Mouse (Mus musculus) lung, embryonic 16.5 days (tissue): ENCODE measurements around the gene Il10rb. TPM values are rescaled to one million over a fixed set of nuclear protein-coding genes. Genes with fewer than 3 reads are reported as not detected.

Experiments
- ATAC-seq: fragments of 200-750 bp; cut with Nextera tagmentation; 2 replicates; pipeline ENCODE4 v1.8.0; 2017; ENCODE audit warnings: low read depth, mild to moderate bottlenecking, moderate library complexity
- H3K27ac ChIP-seq: fragments of 300-500 bp; sonication (generic); 2 replicates; pipeline ENCODE4 v1.5.1; 2014; ENCODE audit warnings: mild to moderate bottlenecking, control low read depth, low read length
- H3K27me3 ChIP-seq: fragments of 300-500 bp; sonication (generic); 2 replicates; pipeline ENCODE4 v1.6.1; 2014; ENCODE audit warnings: low read depth, low read length, mixed read lengths; ENCODE audit not compliant: control insufficient read depth, insufficient read depth
- H3K36me3 ChIP-seq: fragments of 300-500 bp; sonication (generic); 2 replicates; pipeline ENCODE4 v1.6.1; 2014; ENCODE audit warnings: low read length; ENCODE audit not compliant: control insufficient read depth, insufficient read depth
- H3K4me1 ChIP-seq: fragments of 300-500 bp; sonication (generic); replicated peaks from 2 replicates; pipeline ENCODE4 v1.6.1; 2014; ENCODE audit warnings: low read length, mixed read lengths; ENCODE audit not compliant: control insufficient read depth, insufficient read depth
- H3K4me2 ChIP-seq: fragments of 300-500 bp; sonication (generic); 2 replicates; pipeline ENCODE4 v1.6.1; 2014; ENCODE audit warnings: low read depth, low read length, control low read depth
- H3K4me3 ChIP-seq: fragments of 300-500 bp; sonication (generic); 2 replicates; pipeline ENCODE4 v1.5.1; 2014; ENCODE audit warnings: mild to moderate bottlenecking, low read length, control low read depth
- H3K9ac ChIP-seq: fragments of 300-500 bp; sonication (generic); 2 replicates; pipeline ENCODE4 v1.6.1; 2014; ENCODE audit warnings: low read length, control low read depth
- H3K9me3 ChIP-seq: fragments of 300-500 bp; sonication (generic); 2 replicates; pipeline ENCODE4 v1.6.1; 2016; ENCODE audit warnings: low read length; ENCODE audit not compliant: control insufficient read depth
- WGBS: fragments of 180-500 bp; shearing (Covaris S2); extraction: QIAGEN DNeasy Blood & Tissue Kit; methylation state at CpG from one replicate; pipeline ENCODE4 v1.1.7; 2014; 5-methylcytosine and 5-hydroxymethylcytosine counted together
- polyA plus RNA-seq: library from polyadenylated mRNA; unstranded; fragments of >200 nt; fragmentation: Nextera tagmentation; extraction: Ambion mirVana; gene quantifications from 2 replicates; pipeline ENCODE4 v1.2.1, GENCODE M21; 2015

Gene Il10rb
- polyA plus RNA-seq, 1 experiment from 2014 or later, result 56.8 TPM

DNA sequence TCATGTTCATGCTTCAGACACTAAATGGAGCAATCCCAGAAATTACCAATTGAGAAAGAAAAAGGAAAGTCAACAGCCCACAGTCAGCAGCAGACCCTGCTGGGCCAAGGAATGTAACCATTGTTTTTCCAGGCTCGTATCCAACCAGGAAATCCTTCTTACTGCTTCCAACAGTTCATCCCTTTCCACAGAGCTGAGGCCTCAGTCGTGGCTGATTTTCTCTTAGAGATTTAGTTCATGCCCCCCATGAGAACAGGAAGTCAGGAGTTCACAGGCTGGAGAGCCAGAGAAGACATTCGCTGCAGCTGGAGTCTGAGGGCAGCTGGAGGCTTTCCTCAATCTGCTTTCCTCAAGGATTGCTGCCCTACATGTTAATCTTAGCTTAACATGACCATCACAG is 42.5 kb upstream of the Il10rb start:
- peaks cover 30% of the 10 kb centered on the region for H3K4me1 ChIP-seq
- H3K4me3 ChIP-seq, result no peak overlapping the region
- no peak overlapping the region; the same call in 1 of the 2 replicates for H3K4me2 ChIP-seq
- H3K36me3 ChIP-seq, result no peaks in the 10 kb centered on the region
- H3K9ac ChIP-seq, result no peak overlapping the region
- H3K9me3 ChIP-seq, result peaks cover 6% of the 10 kb centered on the region; the same call in 1 of the 2 replicates
- H3K27ac ChIP-seq, result peak overlapping the region; percentile 89
- no peaks in the 10 kb centered on the region for H3K27me3 ChIP-seq
- peak; percentile 88 for ATAC-seq
- 9% methylated on average over 3 of the region's 3 CpGs for WGBS

DNA sequence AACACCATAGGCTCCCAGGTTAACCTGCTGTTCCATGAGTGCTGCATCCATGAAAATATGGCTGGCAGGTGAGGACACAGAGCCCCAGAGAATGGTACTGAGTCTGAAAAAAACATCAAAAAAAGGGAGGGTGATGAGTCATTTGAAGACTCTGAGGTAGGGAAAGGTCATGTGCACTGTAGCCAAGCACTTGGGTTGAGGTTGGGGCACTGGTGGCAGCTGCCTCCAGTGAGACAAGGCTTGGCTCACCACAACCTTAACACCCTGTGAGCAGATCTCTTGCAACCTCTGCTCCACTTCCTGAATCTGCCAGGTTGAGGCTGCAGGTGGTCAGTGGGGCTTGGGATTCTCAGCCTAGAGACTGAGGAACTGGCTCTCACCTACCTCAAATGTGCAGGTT is 39.4 kb upstream of the Il10rb start:
- no peak overlapping the region for H3K4me3 ChIP-seq
- peaks cover 27% of the 10 kb centered on the region for H3K4me1 ChIP-seq
- no peaks in the 10 kb centered on the region for H3K27me3 ChIP-seq
- H3K36me3 ChIP-seq, result no peaks in the 10 kb centered on the region
- H3K4me2 ChIP-seq, result no peak overlapping the region
- no peak for ATAC-seq
- no peak overlapping the region for H3K9ac ChIP-seq
- 0 out of 2 replicates have a peak overlapping the region, but pooled peaks have one; percentile 7 for H3K27ac ChIP-seq
- peaks cover 6% of the 10 kb centered on the region; the same call in 1 of the 2 replicates for H3K9me3 ChIP-seq

DNA sequence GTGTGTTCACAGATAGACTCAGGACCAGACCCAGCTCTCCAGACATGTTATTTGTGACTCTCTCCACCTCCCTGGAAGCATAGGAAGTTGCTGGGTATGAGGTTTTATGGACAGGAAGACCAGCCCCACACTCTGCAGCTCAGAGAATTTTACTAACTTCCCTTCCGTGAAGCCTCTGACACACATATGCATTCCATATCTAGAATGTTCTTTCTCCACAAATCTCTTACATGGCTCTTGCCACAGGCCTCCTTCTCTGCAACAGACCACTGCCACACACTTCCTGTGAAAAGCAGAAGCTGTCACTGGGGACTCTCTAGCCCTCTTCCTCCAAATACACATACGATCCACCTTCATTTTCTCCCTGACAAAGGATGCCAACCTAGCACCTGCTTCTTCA is 38.9 kb upstream of the Il10rb start:
- H3K9ac ChIP-seq, result no peak overlapping the region
- peaks cover 24% of the 10 kb centered on the region for H3K4me1 ChIP-seq
- no peaks in the 10 kb centered on the region for H3K36me3 ChIP-seq
- no peaks in the 10 kb centered on the region for H3K27me3 ChIP-seq
- no peak for ATAC-seq
- no peak overlapping the region for H3K4me3 ChIP-seq
- 78% methylated on average over 2 of the region's 2 CpGs for WGBS
- peaks cover 6% of the 10 kb centered on the region; the same call in 1 of the 2 replicates for H3K9me3 ChIP-seq
- H3K27ac ChIP-seq, result no peak overlapping the region
- H3K4me2 ChIP-seq, result no peak overlapping the region

- H3K4me2 ChIP-seq, result peak within 1 kb of the TSS; percentile 76
- ATAC-seq, result peak; percentile 93
- under 1% methylated on average over 61 of the region's 62 CpGs for WGBS
- no peaks in the 10 kb centered on the region for H3K36me3 ChIP-seq
- peak within 1 kb of the TSS; percentile 76 for H3K4me3 ChIP-seq
- H3K4me1 ChIP-seq, result peaks cover 11% of the 10 kb centered on the region
- peak within 1 kb of the TSS; percentile 95 for H3K27ac ChIP-seq
- peak within 1 kb of the TSS; percentile 91 for H3K9ac ChIP-seq
- peaks cover 4% of the 10 kb centered on the region; the same call in 1 of the 2 replicates for H3K9me3 ChIP-seq
- H3K27me3 ChIP-seq, result no peaks in the 10 kb centered on the region
These were observed 33.1 kb upstream of the Il10rb start, which contains the start of gene Ifnar2 for GRCm38 (mm10) chr16:91372577-91373472. Gene Ifnar2, plus strand, starts transcription at chr16:91372783.

- Histone ChIP-seq H3K27me3 (no peaks in the 10 kb centered on the region), H3K36me3 (no peaks in the 10 kb centered on the region), H3K4me3 (peak overlapping the region; percentile 76), H3K4me2 (peak overlapping the region; percentile 76), H3K4me1 (peaks cover 19% of the 10 kb centered on the region), H3K9ac (peak overlapping the region; percentile 91), H3K27ac (peak overlapping the region; percentile 95), H3K9me3 (no peaks in the 10 kb centered on the region)
- whole genome bisulfite sequencing, result 25% methylated on average over 11 of the region's 13 CpGs
- no peak for ATAC-seq
These were observed 32.3 kb upstream of the Il10rb start for GRCm38 (mm10) chr16:91373473-91374252.

- Histone ChIP-seq H3K27me3 (no peaks in the 10 kb centered on the region), H3K27ac (peak overlapping the region; percentile 16; the same call in 1 of the 2 replicates), H3K9me3 (no peaks in the 10 kb centered on the region), H3K4me2 (peak overlapping the region; percentile 76), H3K4me3 (peak overlapping the region; percentile 76), H3K4me1 (peaks cover 25% of the 10 kb centered on the region), H3K36me3 (no peaks in the 10 kb centered on the region), H3K9ac (no peak overlapping the region; the same call in 1 of the 2 replicates)
- WGBS, result 60% methylated on average over 3 of the region's 3 CpGs
- no peak for ATAC-seq
These were observed 31.7 kb upstream of the Il10rb start for GRCm38 (mm10) chr16:91374253-91374634.

- no peaks in the 10 kb centered on the region for H3K36me3 ChIP-seq
- ATAC-seq, result no peak
- no peaks in the 10 kb centered on the region for H3K9me3 ChIP-seq
- no peak overlapping the region for H3K4me2 ChIP-seq
- H3K4me3 ChIP-seq, result no peak overlapping the region
- no peak overlapping the region for H3K9ac ChIP-seq
- H3K27ac ChIP-seq, result no peak overlapping the region
- peaks cover 33% of the 10 kb centered on the region for H3K4me1 ChIP-seq
- 82% methylated on average over 10 of the region's 10 CpGs for WGBS
- H3K27me3 ChIP-seq, result no peaks in the 10 kb centered on the region
These were observed 29.3 kb upstream of the Il10rb start for GRCm38 (mm10) chr16:91376701-91377100.

DNA sequence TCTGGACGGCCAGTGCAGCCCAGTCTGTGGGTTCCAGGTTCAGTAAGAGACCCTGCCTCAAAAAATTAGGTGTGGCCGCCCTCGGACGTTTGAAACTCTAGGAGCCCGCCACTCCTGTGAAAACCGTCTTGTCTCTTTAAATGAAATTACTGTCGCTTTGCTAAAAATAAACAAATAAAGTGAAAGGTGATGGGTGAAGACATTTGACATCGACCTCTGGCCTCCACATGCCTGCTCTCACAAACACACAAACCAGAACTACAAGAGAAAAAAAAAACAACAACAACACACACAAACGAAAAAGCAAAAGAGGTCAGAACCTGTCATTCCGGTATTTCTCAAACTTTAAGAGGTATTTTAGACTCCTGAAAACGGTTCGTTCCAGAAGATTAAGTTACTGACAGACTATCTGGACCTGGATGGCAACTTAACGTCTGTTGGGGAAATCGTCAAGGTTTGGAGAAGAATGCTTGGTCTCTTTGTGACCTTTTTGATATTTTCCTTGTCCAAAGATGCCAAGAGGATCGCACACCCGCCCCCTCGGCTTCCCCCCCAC is 27.5 kb upstream of the Il10rb start:
- ATAC-seq, result no peak
- Histone ChIP-seq H3K4me2 (peak overlapping the region; percentile 46), H3K4me1 (peaks cover 32% of the 10 kb centered on the region), H3K27ac (peak overlapping the region; percentile 90), H3K9me3 (no peaks in the 10 kb centered on the region), H3K9ac (peak overlapping the region; percentile 43; the same call in 1 of the 2 replicates), H3K27me3 (no peaks in the 10 kb centered on the region), H3K4me3 (peak overlapping the region; percentile 13; the same call in 1 of the 2 replicates), H3K36me3 (0 out of 2 replicates have a peak, but pooled peaks cover 4% of the 10 kb centered on the region)
- WGBS, result 34% methylated on average over 17 of the region's 17 CpGs
